Mouse (Mus musculus): ENCODE results near the gene Celsr1.

Gene Celsr1

DNA sequence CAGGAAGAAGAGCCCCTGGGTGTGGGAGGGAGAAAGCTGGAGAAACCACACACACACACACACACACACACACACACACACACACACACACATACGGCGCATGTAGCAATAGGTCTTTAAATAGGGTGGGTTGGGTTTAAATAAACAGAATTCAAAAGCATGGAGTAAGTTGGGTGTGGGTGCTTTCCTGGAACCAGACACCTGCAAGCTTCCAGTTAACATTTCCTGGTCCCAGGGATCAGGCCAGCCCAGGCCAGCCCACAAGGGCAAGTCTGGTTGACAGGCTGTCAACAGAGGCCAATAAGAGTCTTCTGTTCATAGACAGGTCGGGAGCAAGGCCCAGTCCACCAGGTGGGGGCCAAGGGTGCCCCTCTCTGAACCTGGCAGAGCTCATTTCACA lies 2.3 kb upstream of the Celsr1 start:
- no peak for DNase-seq (ENCODE audit: extremely low read depth, low read depth, low spot score)

DNA sequence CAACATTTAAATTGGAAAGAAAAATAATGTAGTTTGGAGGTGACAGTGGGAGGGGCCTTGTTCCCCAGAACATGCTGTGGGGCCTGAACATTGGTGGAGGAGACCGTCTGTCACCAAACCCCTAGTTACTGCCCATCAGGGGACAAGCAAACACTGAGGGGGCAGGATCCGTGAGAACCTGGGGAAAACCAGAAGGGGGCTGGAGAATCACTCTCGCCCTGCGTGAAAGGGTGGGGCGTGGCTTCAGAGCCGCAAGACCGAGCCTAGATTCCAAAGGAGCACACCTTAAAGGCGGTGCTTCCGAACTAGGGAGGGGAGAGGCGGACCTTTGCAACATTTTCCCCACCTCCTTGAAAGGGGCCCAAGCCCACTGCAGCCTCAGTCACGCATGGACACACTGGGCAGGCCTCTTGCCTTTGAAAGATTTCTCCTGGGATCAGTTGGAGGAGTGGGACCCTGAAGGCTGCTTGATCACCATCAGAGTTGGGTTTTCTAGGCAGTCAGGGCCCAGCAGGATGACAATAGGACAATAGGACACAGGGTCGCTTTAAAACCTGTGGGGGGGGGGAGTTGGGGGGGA lies 1.3 kb upstream of the Celsr1 start:
- no peak for DNase-seq (ENCODE audit: extremely low read depth, low read depth, low spot score)

DNA sequence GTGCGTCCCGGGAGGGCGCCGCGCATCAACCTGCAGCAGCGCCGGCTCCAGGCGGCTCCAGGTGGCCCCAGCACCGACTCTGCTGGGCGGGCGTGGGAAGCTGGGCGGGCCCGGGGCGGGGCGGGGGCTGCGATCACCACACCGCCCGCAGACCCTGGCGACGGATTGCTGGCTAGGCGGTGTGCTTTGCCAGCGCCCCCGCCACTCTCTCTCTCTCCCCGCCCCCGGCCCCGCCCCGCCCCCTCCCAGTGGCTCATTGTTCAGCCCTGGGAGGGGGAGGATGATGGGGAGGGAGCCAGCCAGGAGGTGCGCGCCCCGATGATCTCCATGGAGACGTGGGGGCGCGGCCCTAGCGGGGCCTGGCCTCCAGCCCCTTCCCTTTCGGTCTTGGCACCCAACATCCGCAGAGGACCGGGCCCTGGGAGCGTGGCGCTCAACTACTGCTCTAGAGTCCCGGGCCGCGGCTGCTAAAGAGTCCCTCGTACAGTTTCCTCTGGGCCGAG lies 495 bp upstream of the Celsr1 start:
- DNase-seq (ENCODE audit: extremely low read depth, low read depth, low spot score): no peak

DNA sequence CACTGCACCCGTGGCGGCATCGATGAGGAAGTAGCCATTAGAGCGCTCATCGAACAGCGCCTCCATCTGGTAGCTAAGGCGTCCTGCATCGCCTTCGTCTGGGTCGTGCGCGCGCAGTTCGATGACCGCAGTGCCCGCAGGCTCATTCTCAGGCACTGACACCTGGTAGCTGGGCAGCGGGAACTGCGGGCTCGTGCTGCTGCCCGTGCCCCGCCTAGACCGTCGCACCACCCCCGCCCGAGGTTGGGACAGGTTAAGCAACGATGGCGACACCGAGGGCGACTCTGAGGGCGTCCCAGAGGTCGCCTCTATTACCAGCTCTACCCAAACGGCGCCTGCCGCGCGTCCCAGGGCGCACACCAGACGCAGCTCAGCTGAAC lies 776 bp downstream of the Celsr1 start:
- no peak for DNase-seq (ENCODE audit: extremely low read depth, low read depth, low spot score)

DNA sequence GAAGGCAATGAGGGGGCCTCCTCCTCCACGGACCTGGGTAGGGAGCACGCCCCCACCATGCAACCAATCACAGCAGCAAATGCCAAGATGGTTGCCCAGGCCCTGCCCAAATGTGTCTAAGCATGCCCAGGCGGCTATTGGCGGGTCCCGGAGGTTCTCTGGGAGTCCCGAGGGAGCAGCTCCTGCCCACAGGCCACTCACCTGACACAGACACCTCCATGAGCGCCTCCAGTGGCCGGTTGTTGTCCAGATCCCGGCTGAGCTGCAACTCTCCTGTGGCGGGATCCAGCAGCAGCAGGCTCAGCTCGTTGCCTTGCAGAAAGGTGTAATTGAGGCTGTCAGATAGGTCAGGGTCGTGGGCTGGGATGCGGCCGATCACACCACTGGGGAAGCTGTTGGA lies 3.6 kb downstream of the Celsr1 start:
- no peak for DNase-seq (ENCODE audit: extremely low read depth, low read depth, low spot score)

DNA sequence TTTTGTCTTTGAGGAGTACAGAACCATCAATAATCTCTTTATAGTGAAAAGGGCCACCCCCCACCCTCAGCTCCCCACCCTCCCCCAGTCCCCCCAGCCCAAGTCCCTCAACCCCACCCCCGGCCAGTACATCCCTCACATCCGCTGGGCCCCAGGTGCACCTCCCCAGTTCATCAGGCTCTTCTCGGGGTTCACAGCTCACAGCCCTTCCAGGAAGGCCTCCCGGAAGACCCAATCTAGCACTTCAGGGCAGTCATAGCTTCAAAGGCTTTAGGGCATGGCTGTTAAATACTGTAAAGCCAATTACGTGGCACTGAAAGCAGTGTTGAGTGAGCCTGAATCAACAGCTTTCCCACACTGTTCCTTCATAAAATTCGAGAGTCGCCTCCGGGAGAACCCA lies 5.7 kb downstream of the Celsr1 start:
- no peak for DNase-seq (ENCODE audit: extremely low read depth, low read depth, low spot score)

DNA sequence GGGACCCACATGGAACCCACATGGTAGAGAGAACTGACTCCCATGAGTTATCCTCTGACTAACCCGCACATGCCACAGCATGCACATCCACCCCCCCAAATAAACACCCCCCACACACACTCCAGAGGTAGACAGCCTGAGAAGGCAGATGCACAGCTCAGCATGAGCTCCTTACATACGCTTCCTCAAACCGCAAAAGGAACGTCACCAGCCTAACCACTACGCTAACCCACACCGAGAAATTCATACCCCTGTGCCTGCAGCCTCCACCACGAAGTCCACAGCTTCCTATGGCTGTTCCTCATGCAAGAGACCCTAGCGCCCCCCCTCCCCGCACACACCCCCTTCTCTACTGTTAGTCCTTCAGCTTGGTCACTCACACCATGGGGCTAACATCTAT lies 11.6 kb downstream of the Celsr1 start:
- DNase-seq (ENCODE audit: extremely low read depth, low read depth, low spot score): no peak

DNA sequence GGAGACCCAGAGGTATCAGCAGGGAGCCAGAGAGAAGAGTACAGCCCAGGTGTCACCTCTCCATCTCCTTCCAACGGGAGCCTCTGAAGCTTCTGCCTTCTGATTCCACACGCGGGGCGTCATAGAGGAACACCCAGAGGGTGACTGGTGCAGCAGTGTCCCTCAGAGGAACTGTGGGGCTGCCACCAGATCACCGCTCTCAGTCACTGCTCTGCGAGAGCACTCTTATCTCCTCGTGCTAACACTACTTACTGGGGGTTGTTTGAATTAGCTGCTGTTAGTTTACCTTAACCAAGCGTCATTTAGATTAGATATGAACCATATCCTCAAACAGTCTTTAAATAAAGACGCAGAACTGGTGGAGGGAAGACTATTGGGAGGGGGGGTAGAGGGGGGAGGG lies 12.3 kb downstream of the Celsr1 start:
- no peak for DNase-seq (ENCODE audit: extremely low read depth, low read depth, low spot score)

DNA sequence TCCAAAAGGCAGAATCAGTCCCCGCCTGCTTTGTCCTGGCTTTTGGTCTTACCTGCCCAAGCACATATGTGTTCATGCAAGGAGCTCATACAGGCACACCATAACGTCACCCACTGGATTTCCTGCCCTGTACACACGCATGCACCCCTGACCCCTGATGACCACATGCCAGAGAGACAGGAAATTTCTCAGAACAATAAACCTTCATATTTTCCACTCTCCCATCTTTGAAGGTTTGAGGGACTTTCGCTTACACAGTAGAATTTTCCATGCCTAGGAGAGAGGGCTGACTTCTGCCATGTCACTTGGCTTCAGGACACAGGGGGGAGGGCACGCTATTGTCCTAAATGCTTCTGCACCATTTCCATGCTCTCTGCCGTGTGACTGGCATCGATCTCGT lies 13.6 kb downstream of the Celsr1 start:
- no peak for DNase-seq (ENCODE audit: extremely low read depth, low read depth, low spot score)

DNA sequence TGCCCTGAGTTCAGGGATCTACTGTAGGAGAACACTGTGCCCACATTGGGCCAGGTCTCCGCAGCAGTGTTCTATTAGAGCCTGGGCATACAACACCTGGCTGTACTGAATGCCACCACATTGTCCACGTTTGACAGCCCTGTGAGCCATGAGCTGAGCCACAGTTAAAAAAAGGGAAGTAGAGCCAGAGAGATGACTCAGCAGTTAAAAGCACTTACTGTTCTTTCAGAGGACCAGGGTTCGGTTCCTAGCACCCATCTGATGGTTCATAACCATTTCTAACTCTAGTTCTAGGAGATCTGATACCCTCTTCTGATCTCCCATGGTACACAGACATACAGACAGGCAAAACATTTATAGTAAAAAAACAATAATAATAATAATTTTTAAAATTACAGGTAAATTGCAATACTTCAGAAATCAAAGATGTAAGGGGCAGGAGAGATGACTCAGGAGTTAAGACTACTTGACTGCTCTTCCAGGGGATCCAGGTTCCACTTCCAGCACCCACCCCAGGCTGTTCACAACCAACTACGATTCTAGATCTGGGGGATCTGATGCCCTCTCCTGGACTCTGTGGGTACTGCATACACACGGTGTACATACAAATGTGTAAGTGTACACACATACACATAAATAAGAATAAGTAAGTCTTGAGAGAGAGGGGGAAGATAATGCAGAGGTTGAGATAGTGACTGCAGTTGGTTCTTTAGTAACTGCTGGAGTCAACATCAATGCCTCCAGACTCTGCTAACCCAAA lies 14.6 kb downstream of the Celsr1 start:
- DNase-seq (ENCODE audit: extremely low read depth, low read depth, low spot score): no peak

DNA sequence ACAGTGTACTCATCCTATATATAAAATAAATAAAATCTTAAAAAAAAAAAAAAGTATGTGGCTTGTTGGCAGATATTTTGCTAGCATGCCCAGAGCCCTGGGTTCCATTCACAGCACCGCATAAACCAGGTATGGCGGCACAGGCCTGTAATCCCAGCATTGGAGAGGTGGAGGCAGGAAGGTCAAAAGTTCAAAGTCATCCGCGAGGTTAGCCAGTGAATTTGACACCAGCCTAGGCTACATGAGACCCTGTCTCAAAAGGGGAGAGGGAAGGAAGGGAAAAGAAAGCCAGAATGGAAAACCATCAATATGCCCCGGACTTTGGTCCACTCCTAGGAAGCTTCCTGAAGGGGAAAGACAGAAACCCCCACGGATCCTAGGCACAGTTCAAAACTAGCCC lies 16.2 kb downstream of the Celsr1 start:
- DNase-seq (ENCODE audit: extremely low read depth, low read depth, low spot score): no peak

DNA sequence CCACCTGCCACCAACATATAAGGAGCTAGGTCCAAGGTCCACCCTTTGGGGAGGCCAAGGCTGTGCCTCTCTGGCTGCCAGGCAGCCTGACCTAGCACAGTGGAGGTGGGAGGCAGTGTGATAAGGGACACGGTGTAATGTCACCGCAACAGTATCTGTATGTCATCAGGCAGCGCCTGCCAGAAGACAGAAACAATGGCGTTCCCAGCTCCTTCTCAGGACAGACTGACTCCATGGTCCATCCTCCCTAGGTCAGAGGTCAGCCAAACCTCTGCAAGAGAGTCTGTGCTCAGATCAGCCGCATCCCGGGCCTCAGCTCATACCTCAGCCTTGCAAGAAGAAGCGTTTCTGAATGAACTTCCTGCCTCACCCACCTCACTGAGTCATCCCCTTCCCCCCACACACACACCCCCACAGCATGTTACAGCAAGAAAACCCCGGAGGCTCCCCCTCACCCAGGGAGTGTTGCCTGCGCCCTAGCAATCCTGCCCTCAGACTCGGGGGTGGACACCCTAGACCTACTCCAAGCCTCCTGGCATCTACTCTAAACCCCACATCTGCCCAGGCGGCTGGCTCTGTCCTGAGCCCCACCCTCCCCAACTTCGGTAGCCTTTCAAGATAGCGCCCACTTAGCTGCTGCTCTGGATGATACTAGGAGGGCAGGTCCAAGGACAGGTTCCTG lies 17.6 kb downstream of the Celsr1 start:
- no peak for DNase-seq (ENCODE audit: extremely low read depth, low read depth, low spot score)

DNA sequence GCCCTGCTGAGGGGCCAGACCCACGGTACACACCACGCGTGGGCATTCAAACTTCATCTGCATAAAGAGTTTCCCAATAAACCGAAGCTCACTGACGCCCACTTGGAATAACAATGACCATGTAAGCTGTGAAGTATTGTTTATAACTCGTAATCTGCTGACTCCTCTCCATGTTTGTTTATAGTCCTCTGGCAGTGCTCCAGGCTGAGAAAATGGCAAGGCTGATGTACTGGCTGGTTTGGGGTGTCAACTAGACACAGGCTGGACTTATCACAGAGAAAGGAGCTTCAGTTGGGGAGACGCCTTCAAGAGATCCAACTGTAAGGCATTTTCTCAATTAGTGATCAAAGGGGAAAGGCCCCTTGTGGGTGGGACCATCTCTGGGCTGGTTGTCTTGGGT lies 18.6 kb downstream of the Celsr1 start:
- DNase-seq (ENCODE audit: extremely low read depth, low read depth, low spot score): no peak

DNA sequence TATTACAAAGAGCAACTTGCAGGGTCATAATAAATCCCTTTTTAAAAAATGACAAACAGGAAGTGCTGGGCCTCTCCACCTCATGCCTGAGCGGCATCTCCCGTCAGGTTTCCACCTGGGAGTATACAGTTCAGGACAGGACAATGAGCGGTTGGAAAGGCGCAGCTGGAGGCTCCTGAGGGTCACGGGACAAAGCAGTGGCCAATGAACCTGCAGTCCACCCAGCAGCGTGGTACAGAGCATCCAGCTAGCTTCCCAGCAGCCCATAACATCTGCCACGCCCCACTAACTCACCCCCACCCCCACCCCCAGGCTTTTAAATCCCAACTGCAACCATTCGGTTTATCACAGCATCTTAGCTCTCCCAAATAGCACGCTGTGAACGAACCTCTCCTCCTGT lies 19.9 kb downstream of the Celsr1 start:
- no peak for DNase-seq (ENCODE audit: extremely low read depth, low read depth, low spot score)

DNA sequence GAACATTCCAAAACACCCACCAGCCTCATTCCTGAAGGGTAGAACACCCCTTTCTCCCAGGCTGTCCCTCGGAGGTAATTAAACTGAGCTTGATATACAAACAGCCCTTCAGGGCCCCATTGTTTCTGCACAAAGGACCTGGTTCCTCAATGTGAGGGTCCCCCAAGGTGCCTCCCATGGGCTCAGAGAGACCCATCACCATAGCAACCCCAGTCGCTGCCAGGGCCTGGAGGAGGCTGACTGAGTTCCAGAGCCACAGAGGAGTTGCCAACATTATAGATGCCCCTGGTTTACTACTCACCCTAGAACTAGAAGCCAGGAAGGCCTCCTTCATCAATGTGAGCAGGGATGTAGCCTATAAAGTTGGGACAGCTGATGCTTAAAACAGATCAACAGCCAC lies 20.4 kb downstream of the Celsr1 start:
- no peak for DNase-seq (ENCODE audit: extremely low read depth, low read depth, low spot score)

DNA sequence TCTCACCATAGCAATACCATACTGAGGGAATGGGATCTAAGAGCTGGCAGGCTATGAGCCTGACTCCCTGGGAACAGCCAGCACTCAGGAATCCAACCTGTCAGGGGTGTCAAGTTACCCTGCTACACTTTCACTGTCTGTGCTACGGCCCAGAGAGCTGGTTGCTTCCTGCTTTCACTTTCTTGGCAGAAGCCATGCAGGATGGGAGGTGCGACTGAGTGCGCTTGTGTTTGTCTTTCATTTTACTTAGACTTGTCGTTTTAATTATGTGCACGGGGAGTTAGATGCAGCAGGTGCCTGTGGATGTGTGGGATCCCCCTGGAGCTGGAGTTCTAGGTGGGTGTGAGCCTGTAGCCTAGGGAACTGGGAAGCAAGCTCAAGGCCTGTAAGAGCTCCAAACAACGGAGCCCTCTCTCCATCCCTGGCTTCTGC lies 25.9 kb downstream of the Celsr1 start:
- no peak for DNase-seq (ENCODE audit: extremely low read depth, low read depth, low spot score)

DNA sequence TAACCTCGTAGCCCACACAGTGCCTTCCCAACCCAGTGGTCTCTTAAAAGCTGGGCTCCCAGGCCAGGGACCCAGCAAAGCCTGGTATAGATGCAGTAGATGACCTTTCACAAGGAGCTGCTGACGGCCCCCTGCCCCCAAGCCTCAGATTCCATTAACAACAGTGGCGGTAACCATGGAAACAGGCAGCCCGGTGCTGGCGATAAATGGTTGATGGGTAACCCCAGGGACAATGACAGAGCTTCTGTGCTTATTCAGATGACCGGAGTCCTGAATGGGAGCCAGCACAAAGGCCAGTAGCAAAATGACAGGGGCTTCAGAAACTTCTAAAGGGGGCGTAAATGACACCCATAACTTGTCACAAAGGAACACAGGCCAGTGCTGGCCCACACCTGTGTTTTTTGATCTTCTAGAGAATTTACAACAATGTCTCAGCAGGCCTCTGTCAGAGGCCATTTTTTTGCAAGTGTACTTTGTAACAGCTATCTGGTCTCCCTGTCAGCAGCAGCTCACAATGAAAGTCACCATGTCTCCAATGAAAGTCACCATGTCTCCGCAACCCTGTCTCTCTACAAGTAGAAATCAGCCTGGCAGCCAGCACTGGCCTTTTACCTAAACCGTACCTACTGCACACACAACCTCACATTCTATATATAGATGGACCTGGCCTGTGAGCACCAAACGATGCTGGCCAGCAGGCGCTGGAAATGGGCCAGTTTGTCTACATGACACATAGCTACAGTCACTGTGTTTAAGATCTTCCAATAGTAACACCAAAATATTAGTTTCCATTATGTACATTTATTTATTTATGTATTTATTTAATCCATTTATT lies 27.7 kb downstream of the Celsr1 start:
- no peak for DNase-seq (ENCODE audit: extremely low read depth, low read depth, low spot score)

DNA sequence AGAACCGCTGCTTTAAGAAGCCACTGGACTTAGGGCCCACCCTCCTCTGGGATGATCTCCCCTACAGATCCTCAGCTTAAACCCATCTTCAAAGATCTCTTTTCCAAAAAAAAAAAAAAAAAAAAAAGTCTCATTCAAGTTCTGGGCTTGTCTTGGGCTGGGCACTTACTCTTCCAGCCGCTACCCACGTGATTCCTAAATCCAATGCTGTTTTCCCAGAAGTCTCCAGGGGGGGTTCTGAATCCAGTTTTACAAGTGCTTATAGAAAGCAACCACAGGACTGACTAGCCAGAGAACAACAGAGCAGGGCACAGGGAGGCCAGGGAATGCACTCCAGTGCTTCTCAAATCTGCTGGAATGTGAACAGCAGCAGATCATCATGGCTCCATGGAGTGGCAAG lies 29.5 kb downstream of the Celsr1 start:
- no peak for DNase-seq (ENCODE audit: extremely low read depth, low read depth, low spot score)

DNA sequence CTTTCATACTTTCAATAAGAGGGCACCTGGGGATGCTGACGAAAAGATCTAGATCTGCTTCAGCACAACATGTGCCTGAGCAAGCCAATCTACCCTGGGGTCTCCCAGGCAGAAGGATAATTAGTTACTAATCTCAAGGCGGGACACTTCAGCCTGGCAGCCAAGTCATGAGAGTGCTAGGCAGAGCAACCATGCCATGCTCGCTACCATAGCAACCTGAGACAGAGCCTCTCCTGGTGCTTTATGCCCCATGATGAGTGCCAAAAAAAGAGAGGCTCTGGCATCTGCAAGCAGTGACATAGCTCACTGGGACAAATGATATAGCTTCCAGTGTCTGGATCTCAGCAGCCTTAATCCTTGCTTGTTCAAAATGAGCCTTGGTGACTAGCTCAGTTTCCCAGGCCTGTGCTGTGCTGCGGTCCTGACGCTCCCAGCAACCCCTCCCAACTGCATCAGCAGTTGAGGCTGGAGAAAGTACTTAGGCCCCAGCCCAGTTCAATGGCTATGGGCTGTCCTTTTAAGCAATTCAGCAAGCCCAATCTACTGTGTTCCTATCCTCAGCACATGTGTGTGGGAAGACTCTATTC lies 32.8 kb downstream of the Celsr1 start:
- no peak for DNase-seq (ENCODE audit: extremely low read depth, low read depth, low spot score)

DNA sequence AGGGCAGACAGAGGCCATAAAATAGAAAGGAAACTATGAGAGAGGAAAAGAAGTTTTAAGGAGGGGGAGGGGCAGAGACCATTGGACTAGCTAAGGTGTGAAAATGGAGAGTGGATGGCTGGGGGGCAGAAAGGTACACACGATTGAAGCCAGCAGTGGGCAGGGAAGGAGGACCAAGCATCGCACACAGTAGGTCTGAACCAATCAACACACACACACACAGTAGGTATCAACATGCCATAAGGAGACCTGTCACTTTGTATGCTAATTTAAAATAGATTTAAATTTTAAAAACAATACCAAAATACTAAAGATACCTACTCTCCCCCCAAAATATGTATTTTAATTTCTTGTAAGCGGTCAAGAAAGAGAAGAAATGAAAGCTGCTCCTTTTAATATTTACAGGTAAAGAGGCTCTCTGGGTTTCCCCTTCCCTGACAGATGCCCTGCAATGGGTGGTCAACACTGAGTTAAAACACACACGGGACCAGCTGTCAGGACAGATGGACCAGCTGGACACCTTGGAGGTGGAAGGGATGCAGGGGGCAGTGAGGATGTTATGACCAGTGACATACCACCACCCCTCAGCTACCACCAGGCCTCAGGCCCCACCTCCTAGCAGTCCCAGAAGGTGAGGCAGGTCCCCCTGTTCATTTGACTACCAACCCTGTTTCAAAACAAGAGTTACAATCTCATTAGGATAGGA lies 34.9 kb downstream of the Celsr1 start:
- no peak for DNase-seq (ENCODE audit: extremely low read depth, low read depth, low spot score)

All from fat pad, adult 2 months (tissue).